Mouse (Mus musculus): ENCODE data around the gene Rnf141. TPM values are rescaled to one million over a fixed set of nuclear protein-coding genes. Genes with fewer than 3 reads are reported as not detected.
A peak's percentile ranks its signal among the peaks of the same experiment; 100 is the strongest.

Rnf141 gene
- polyA plus RNA-seq (2012; rRNA removed) = 71.2 and 76.4 TPM in 2 replicates

GRCm38 (mm10) chr7:110843916-110844874 is at the start of gene Rnf141:
Gene Rnf141 (minus strand): TSS chr7:110844457.
- peaks cover 5% of the 10 kb centered on the region for H3K4me1 ChIP-seq (ENCODE audit: control insufficient read depth, insufficient read depth, low read length)
- H3K4me3 ChIP-seq (ENCODE audit: control insufficient read depth, low read depth, low read length) = peak within 1 kb of the TSS; percentile 99
- no peaks in the 10 kb centered on the region for H3K36me3 ChIP-seq (ENCODE audit: control insufficient read depth, insufficient read depth, low read length)
- H3K27me3 ChIP-seq (ENCODE audit: control insufficient read depth, insufficient read depth, low read length) = no peaks in the 10 kb centered on the region
- peak within 1 kb of the TSS; percentile 89 for H3K27ac ChIP-seq (ENCODE audit: control insufficient read depth, insufficient read depth, low read depth, low read length)
- TF ChIP-seq CTCF (IDR thresholded peaks at IDR 0.05; ENCODE audit: control insufficient read depth, insufficient read depth, insufficient replicate concordance, low read depth, low read length) (peak; percentile 41; the same call in 1 of the 2 replicates), POLR2A (IDR thresholded peaks at IDR 0.05; ENCODE audit: control insufficient read depth, low read depth, low read length) (peak; percentile 95)

GRCm38 (mm10) chr7:110891501-110891986 is 47.3 kb upstream of the Rnf141 start:
- no peak overlapping the region for H3K27ac ChIP-seq (ENCODE audit: control insufficient read depth, insufficient read depth, low read depth, low read length)
- TF ChIP-seq POLR2A (IDR thresholded peaks at IDR 0.05; ENCODE audit: control insufficient read depth, low read depth, low read length) = no peak
- TF ChIP-seq CTCF (IDR thresholded peaks at IDR 0.05; ENCODE audit: control insufficient read depth, insufficient read depth, insufficient replicate concordance, low read depth, low read length) = no peak
- H3K27me3 ChIP-seq (ENCODE audit: control insufficient read depth, insufficient read depth, low read length) = no peaks in the 10 kb centered on the region
- H3K4me1 ChIP-seq (ENCODE audit: control insufficient read depth, insufficient read depth, low read length) = no peaks in the 10 kb centered on the region
- no peaks in the 10 kb centered on the region for H3K36me3 ChIP-seq (ENCODE audit: control insufficient read depth, insufficient read depth, low read length)
- H3K4me3 ChIP-seq (ENCODE audit: control insufficient read depth, low read depth, low read length) = no peak overlapping the region

- Histone ChIP-seq H3K36me3 (ENCODE audit: control insufficient read depth, insufficient read depth, low read length) (no peaks in the 10 kb centered on the region), H3K4me1 (ENCODE audit: control insufficient read depth, insufficient read depth, low read length) (no peaks in the 10 kb centered on the region), H3K27ac (ENCODE audit: control insufficient read depth, insufficient read depth, low read depth, low read length) (no peak overlapping the region), H3K27me3 (ENCODE audit: control insufficient read depth, insufficient read depth, low read length) (no peaks in the 10 kb centered on the region), H3K4me3 (ENCODE audit: control insufficient read depth, low read depth, low read length) (no peak overlapping the region)
- TF ChIP-seq POLR2A (IDR thresholded peaks at IDR 0.05; ENCODE audit: control insufficient read depth, low read depth, low read length) = no peak
- TF ChIP-seq CTCF (IDR thresholded peaks at IDR 0.05; ENCODE audit: control insufficient read depth, insufficient read depth, insufficient replicate concordance, low read depth, low read length) = no peak
Measured at GRCm38 (mm10) chr7:110881746-110882333, 37.6 kb upstream of the Rnf141 start.

GRCm38 (mm10) chr7:110878028-110878427 is 33.8 kb upstream of the Rnf141 start:
- no peaks in the 10 kb centered on the region for H3K36me3 ChIP-seq (ENCODE audit: control insufficient read depth, insufficient read depth, low read length)
- no peak overlapping the region for H3K27ac ChIP-seq (ENCODE audit: control insufficient read depth, insufficient read depth, low read depth, low read length)
- H3K4me1 ChIP-seq (ENCODE audit: control insufficient read depth, insufficient read depth, low read length) = no peaks in the 10 kb centered on the region
- no peak overlapping the region for H3K4me3 ChIP-seq (ENCODE audit: control insufficient read depth, low read depth, low read length)
- no peaks in the 10 kb centered on the region for H3K27me3 ChIP-seq (ENCODE audit: control insufficient read depth, insufficient read depth, low read length)
- TF ChIP-seq CTCF (IDR thresholded peaks at IDR 0.05; ENCODE audit: control insufficient read depth, insufficient read depth, insufficient replicate concordance, low read depth, low read length) (no peak), POLR2A (IDR thresholded peaks at IDR 0.05; ENCODE audit: control insufficient read depth, low read depth, low read length) (no peak)

GRCm38 (mm10) chr7:110876965-110877364 is 32.7 kb upstream of the Rnf141 start:
- Histone ChIP-seq H3K4me3 (ENCODE audit: control insufficient read depth, low read depth, low read length) (no peak overlapping the region), H3K27me3 (ENCODE audit: control insufficient read depth, insufficient read depth, low read length) (no peaks in the 10 kb centered on the region), H3K27ac (ENCODE audit: control insufficient read depth, insufficient read depth, low read depth, low read length) (no peak overlapping the region), H3K36me3 (ENCODE audit: control insufficient read depth, insufficient read depth, low read length) (no peaks in the 10 kb centered on the region), H3K4me1 (ENCODE audit: control insufficient read depth, insufficient read depth, low read length) (no peaks in the 10 kb centered on the region)
- TF ChIP-seq POLR2A (IDR thresholded peaks at IDR 0.05; ENCODE audit: control insufficient read depth, low read depth, low read length) = no peak
- no peak for TF ChIP-seq CTCF (IDR thresholded peaks at IDR 0.05; ENCODE audit: control insufficient read depth, insufficient read depth, insufficient replicate concordance, low read depth, low read length)

- H3K4me1 ChIP-seq (ENCODE audit: control insufficient read depth, insufficient read depth, low read length) = 0 out of 2 replicates have a peak, but pooled peaks cover 3% of the 10 kb centered on the region
- H3K27me3 ChIP-seq (ENCODE audit: control insufficient read depth, insufficient read depth, low read length) = no peaks in the 10 kb centered on the region
- TF ChIP-seq CTCF (IDR thresholded peaks at IDR 0.05; ENCODE audit: control insufficient read depth, insufficient read depth, insufficient replicate concordance, low read depth, low read length) (no peak), POLR2A (IDR thresholded peaks at IDR 0.05; ENCODE audit: control insufficient read depth, low read depth, low read length) (no peak)
- H3K27ac ChIP-seq (ENCODE audit: control insufficient read depth, insufficient read depth, low read depth, low read length) = no peak overlapping the region
- H3K36me3 ChIP-seq (ENCODE audit: control insufficient read depth, insufficient read depth, low read length) = no peaks in the 10 kb centered on the region
- peak overlapping the region; percentile 13; the same call in 1 of the 2 replicates for H3K4me3 ChIP-seq (ENCODE audit: control insufficient read depth, low read depth, low read length)
Measured at GRCm38 (mm10) chr7:110868807-110869206, 24.6 kb upstream of the Rnf141 start.

GRCm38 (mm10) chr7:110867116-110867515 is 22.9 kb upstream of the Rnf141 start:
- Histone ChIP-seq H3K4me1 (ENCODE audit: control insufficient read depth, insufficient read depth, low read length) (0 out of 2 replicates have a peak, but pooled peaks cover 3% of the 10 kb centered on the region), H3K27me3 (ENCODE audit: control insufficient read depth, insufficient read depth, low read length) (no peaks in the 10 kb centered on the region), H3K36me3 (ENCODE audit: control insufficient read depth, insufficient read depth, low read length) (no peaks in the 10 kb centered on the region), H3K4me3 (ENCODE audit: control insufficient read depth, low read depth, low read length) (no peak overlapping the region), H3K27ac (ENCODE audit: control insufficient read depth, insufficient read depth, low read depth, low read length) (no peak overlapping the region)
- TF ChIP-seq CTCF (IDR thresholded peaks at IDR 0.05; ENCODE audit: control insufficient read depth, insufficient read depth, insufficient replicate concordance, low read depth, low read length) (no peak), POLR2A (IDR thresholded peaks at IDR 0.05; ENCODE audit: control insufficient read depth, low read depth, low read length) (no peak)
